Mouse (Mus musculus): ENCODE measurements around the gene Ccdc170.

The Ccdc170 gene

DNA sequence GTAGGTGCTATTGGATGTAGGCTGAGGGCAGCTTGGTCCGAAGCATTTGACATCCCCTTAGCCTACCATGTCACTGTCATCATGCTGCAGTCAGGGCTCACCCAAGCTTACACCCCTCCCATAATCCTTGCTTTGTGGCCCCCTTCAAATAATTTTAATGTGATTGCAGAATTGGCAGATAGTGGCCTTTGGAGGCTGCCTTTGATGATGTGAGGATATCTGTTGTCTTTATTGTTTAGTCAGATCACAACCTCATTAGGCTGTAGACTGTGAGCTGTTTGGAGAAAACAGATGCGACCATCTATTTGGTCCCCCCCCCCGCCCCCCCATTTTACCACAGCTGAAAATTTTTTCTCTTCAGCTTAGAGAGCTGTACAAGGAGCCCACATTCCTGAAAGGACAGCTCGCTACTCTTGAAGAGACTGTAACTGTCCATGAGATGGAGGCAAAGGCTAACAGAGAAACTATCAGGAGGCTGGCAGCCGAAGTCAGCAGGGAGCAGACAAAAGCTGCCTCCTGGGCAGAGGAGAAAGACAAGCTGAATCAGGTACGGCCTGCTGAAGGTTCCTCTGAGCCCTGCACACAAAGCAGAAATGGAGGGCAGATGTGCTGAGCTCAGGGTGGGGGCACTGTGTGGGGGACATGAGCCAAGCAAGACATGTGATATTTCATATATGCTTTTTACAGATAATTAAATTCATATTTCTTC lies 38.2 kb downstream of the Ccdc170 start:
- DNase-seq (ENCODE audit: low spot score in 2 of 2): no peak

DNA sequence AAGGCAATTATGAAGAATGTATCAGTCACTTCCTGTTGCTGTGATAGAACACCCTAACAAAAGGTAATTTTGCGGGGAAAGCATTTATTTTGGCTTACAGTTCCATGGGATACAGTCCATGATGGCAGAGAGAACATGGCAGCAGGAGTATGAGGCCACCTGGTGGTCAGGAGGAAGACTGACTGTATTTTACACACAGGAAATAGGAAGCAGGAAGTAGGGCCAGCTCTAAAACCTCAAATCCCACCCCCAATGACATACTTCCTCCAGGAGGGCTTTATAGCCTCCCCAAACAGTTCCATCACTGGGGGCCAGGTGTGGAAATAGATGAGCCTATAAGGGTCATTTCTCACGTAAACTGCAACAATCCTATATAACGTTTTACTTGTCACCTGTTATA lies 39.8 kb downstream of the Ccdc170 start:
- DNase-seq (ENCODE audit: low spot score in 2 of 2): no peak

DNA sequence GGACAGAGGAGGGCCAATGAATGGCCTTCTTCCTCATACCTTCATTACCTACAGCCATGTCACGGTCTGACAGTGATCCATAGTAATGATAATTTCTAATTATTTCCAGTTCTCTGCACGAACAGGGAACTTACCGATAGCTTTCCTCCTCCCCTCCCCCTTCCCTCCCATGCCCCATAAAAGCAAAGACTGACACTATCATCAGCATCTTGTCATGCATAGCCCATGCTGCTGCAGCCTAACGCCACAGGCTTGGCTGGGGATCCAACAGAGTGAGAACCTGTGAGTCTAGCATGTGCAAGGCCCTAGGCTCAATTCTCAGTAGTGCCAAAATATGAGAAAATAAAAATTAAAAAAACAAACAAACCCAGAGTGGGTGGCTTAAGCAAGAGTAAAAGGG lies 40.8 kb downstream of the Ccdc170 start:
- no peak for DNase-seq (ENCODE audit: low spot score in 2 of 2)

DNA sequence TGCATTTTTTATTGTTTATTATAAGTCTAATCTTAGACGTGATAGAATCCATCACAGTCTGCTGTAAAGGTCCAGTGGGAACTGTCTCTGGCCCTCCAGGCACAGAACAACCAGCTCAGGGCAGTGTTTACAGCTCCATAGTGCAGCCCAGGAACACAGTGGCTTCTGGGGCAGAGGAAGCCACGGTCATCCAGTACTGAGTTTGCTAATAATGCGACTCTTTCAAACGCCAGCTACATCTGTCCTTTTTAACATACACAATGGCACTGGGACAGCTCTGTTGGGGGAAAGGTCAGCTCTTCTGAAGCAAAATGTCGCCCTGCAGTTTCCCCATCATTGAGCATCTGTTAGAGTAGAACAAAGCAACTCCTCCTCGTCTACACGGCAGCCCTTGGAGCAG lies 45.7 kb downstream of the Ccdc170 start:
- no peak for DNase-seq (ENCODE audit: low spot score in 2 of 2)

DNA sequence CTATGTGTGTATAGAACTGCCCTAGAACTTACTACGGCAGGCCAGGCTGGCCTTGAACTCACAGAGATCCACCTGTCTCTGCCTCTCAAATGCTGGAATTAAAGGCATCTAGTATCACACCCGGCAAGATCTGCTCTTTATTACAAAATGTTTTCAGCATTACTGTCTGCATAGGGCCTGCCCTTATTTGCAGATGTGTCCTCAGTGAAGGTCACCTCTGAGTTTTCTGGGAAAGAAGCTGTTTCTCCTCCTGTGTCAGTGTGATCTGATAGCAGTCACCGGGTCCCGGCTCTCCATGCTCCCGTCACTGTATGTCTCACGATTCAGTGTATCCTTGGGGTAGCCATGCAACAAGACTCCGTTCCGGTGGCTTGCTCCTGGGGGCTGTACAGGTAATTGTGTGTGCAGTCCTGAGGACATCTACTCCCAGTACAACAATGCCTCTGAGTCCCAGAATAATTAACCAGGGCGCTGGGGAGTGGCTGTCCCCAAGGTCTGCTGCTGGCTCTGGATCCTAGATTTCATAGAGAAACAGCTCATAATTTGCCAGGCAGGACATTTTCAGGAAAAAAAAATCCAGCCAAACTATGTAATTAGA lies 48.4 kb downstream of the Ccdc170 start:
- no peak for DNase-seq (ENCODE audit: low spot score in 2 of 2)

DNA sequence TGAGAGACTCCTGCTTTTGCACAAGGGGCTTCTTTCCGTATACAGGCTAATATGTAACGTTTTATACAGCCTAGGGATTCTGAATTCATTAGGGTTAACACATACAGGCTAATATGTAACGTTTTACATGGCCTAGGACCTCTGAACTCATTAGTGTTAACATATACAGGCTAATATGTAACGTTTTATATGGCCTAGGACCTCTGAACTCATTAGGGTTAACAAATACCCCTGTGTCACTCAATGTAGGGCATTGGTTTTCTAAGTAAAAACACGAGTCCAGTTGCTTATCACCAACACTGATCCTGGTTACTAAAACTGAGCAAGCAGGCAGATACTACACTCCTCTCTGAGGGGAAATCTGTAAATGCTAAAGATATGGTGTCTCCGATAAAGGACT lies 49.6 kb downstream of the Ccdc170 start:
- no peak for DNase-seq (ENCODE audit: low spot score in 2 of 2)

DNA sequence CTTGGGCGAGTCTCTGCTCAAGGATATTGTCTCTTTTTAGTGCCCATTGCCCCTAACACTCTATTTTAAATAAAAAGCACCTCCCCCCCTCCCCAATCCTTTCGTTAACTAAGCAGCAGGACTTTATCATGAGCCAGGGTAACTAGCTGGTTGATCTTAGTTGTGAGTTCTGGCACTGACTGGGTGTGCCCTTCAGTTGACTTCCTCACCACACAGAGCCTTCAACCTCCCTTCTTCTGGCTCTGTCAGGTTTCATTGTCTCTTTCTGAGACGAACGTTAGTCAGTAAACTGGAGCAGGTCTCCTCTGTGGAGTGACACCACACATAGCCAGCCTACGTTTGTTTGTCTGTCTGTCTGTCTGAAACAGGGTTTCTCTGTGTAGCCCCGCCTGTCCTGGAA lies 50.4 kb downstream of the Ccdc170 start:
- no peak for DNase-seq (ENCODE audit: low spot score in 2 of 2)

DNA sequence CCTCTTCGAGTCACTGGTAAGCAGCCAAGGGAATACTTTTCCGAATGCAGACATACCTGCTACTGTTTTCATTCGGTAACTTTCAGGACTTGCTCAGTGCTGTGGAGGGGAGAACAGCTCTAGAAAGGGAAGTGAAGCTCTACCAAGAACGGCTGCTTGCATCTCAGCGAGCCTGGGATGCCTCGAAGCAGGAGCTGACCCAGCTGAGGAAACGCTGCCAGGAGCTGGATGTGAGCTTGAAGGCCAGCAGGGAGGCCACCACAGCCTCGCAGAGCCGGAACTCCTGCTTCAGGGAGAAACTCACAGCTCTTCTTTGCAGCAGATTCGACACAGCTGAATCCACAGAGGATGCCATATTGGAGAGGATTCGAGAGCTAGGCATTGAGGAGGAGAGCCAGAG lies 51.6 kb downstream of the Ccdc170 start:
- no peak for DNase-seq (ENCODE audit: low spot score in 2 of 2)

DNA sequence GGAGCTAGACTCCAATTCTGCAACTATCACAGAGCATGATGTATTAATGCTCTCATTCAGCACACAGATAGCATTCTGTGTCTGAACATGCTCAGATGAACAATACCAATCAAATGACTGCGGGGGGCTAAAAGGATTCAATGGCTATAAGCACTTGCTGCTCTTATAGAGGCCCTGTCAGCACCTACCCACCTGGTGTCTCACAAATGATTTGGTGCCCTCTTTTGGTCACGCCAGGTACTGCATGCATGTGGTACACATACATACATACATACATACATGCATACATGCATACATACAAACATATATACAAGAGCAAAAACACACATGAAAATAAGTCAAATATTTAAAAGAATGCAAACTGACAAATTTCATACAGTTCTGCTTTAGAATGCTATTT lies 63.2 kb downstream of the Ccdc170 start:
- DNase-seq (ENCODE audit: low spot score in 2 of 2): no peak

DNA sequence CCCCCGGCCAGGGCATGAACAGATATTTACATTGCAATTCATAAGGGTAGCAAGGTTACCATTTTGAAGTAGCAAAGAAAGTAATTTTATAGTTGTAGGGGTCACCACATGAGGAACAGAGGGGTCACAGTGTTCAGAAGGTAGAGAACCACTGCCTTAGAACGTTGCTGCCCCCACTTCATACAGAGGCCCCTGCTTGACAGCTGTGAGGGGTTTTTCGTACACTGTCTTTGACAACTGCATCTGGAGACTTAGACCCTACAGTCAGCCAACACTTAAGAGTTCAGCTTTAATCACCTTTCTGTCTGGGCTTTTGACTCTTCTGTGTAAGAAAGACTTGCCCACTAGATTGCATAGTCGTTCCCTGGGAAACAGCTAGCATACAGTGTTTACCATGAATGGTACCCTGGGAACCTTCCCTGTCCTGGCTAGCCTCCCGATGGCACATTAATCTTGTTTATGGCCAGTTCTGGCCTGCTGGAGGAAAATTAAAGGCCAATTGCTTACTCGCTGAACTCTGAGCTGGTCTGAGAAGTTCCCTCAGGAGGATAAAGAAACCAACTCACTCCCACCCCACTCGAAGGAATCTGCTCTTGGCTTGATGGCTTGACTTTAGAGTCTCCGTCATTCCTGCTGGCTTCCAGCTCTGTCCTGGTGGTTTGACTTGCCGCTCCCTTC lies 71.3 kb downstream of the Ccdc170 start:
- DNase-seq (ENCODE audit: low spot score in 2 of 2): no peak

DNA sequence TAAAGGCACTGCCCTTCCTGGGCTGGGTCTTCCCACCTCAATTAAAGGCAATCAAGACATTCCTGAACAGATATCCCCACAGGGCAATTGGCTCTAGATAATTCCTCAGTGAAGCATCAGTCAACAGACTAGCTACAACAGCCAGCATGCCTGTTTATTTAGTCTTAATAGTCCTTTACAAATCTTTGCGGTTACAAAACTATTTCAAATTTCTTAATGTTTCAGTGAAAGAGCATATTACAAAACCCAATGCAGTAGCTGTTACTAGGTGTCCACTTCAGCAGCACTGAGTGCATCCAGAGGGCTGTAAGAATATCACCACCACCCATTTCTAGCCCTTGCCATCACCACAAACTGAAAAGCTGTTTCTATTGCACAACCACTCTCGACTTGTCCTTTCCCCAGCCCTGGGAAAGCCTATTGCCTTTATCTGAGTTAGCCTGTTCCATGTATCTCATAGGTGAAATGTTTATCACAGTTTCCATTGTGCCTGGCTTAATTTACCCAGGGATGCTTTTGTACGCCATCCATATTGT lies 74.6 kb downstream of the Ccdc170 start:
- no peak for DNase-seq (ENCODE audit: low spot score in 2 of 2)

DNA sequence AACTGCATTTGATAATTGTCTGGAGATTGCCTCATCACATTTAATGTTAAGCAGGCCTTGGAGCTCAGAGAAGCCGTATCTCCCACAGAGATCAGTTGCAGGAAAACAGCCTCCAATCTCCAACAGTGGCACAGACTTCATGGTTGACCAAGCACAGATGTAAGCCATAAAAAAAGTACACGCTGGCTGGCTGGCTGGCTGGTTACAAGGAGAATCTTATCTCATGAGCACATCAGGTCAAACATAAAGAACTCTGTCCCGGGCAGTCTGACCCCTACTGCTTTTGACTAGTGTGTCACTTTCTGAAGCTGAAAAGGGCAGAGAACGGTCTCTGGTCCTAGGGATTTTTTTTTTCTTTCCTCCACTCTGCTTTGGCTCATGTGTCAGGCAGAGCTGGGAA lies 76.8 kb downstream of the Ccdc170 start:
- DNase-seq (ENCODE audit: low spot score in 2 of 2): no peak

DNA sequence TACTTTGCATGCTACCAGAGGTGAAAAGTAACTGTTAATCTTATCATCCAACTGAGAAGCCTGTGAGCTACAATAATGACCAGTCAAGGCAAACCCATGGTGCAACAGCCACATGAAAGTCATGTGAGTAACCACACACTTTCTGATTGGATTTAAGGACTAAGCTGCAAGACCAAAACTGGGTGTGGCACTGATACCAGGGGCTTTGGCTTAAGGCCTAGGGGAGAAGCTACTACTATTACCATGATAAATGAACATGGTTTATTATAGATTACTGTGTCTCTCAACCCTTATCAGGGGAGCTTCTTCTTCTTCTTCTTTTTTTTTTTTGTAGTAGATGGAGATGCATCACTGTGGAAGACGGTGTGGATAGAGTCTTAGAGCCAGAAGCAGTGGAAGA lies 82.8 kb downstream of the Ccdc170 start:
- no peak for DNase-seq (ENCODE audit: low spot score in 2 of 2)

DNA sequence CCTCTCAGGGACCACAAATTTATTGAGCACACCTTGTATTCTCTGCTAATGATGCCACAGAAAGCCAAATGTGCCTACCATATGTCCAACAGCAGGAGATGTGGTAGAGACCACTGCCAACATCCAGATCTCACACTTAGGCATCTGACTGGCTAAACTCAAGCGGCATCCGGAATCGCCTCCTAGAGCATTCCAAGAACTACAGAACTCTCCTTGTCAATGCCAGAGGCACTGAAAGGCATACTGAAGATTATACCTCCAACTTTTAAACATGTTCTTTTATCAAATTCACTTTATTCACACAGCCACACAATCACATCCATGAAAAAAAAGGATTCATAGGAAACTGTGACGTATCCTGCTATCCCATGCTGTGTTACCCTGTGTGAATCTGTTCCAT lies 88.5 kb downstream of the Ccdc170 start:
- no peak for DNase-seq (ENCODE audit: low spot score in 2 of 2)

DNA sequence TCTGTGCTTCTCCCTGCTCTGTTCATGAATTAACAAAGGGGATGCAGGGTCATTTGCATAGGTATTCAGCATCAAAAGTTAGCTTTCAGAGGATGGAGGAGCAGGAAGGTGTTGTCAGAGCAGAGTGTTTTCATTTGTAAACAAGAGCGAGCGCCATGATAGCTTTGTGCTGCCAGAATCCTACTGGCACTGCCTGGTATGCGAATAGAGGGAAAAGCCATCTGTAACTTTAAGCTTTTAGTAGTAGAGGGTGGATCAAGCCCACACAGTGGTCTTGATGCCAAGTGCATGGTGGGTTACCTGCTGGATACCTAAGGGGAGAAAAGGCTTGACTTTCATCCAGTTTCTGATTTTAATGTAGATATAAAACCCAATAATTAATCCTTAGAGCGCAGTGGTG lies 89.0 kb downstream of the Ccdc170 start:
- DNase-seq (ENCODE audit: low spot score in 2 of 2): no peak

DNA sequence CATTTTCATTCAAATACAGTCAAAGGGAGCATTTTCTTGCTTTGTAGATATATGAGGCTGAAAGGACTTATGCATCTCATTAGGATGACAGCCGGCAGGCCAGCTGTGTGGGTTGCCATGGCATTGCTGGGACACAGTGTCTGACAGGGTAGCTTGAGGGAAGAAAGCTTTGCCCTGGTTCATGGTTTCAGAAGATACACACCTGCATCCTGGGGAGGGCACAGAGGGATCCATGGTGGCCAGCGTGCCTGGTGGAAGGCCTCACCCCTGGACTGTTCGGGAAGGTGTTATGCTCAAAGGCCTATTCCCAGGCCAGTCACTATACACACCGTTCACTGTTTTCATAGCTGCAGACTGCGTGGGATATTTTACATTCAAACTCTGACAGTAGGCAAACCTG lies 99.6 kb downstream of the Ccdc170 start:
- DNase-seq (ENCODE audit: low spot score in 2 of 2): no peak

DNA sequence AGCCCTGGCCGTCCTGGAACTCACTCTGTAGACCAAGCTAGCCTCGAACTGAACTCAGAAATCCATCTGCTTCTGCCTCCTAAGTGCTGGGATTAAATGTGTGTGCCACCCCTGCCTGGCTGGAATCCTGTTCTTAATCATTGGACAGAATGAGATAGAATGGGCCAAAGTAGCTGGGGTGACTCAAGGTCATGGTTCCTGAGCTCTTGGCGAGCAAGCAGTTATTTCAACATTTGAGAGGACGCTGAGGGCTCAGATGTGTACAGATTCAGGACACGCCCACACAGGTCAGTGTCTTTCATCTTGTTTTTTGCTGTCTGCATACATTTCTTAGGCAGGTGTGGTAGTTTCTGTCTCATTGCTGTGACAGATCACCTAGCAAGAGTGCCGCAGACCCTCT lies 104.4 kb downstream of the Ccdc170 start:
- no peak for DNase-seq (ENCODE audit: low spot score in 2 of 2)

DNA sequence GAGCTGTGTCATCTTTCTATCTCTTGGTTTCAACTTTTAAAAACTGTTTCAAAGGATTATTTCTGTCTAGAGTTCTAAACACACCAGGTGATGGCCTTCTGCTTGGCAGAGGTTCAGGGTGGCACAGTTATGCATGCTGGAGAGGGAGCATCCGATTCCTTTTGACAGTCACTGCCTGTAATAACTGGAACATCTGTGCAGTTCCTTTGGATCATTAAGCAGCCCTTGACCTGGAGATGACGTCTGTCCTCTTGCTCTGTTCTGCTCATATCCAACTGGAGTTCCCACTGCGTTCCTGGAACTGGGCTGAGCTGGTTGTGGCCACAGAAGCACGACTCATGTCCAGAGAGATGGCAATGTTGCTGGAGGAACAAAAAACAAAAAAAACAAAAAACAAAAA lies 107.3 kb downstream of the Ccdc170 start:
- DNase-seq (ENCODE audit: low spot score in 2 of 2): no peak

DNA sequence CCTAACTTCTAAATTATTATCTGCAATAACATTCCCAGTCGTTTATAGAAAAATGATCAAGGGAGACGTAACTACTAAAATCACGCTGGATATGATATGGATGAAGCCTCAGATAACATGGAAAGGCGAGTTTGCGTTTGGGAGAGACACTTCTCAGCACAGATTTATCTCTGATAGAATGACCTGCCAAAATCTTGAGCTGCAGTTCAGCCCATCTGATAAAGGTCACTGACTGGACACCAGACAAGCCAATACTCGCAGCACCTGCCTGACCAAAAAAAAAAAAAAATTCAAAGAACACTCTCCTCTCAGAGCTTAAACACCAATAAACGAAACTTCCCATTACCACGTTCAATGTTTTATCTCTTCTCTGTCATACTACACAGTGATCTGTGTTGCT lies 108.7 kb downstream of the Ccdc170 start:
- DNase-seq (ENCODE audit: low spot score in 2 of 2): no peak

DNA sequence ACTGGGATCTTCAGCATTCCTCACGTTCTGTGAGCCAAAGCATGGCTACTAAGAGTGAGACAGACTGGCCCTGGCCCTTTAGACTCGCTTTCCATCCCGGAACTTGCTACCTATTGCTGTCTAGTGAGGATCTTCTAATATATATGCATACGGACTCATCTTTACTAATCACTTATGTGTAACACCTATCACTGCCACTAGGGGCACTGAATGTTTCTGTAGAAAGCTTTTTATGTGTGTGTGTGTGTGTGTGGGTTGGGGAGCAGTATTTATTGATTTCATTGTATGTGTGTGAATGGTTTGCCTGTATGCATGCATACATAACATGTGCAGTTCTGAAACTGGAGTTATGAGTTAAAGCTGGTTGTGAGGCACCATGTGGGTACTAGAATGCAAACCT lies 111.5 kb downstream of the Ccdc170 start:
- no peak for DNase-seq (ENCODE audit: low spot score in 2 of 2)

DNA sequence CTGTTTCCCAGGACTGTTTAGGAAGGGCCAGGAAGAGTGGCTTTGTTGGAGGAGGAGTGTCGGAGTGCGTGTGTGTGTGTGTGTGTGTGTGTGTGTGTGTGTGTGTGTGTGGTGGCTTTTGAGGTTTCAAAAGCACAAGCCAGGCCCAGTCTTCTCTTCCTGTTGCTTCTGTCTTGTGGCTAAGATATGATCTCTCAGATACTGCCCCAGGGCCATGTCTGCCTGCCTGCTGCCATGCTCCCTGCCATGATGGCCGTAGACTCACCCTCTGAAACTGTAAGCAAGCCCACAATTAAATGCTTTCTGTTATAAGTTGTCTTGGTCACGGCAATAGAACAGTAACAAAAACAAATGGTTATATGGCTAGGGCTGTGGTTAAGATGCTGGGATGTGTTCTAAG lies 114.9 kb downstream of the Ccdc170 start:
- DNase-seq (ENCODE audit: low spot score in 2 of 2): no peak

DNA sequence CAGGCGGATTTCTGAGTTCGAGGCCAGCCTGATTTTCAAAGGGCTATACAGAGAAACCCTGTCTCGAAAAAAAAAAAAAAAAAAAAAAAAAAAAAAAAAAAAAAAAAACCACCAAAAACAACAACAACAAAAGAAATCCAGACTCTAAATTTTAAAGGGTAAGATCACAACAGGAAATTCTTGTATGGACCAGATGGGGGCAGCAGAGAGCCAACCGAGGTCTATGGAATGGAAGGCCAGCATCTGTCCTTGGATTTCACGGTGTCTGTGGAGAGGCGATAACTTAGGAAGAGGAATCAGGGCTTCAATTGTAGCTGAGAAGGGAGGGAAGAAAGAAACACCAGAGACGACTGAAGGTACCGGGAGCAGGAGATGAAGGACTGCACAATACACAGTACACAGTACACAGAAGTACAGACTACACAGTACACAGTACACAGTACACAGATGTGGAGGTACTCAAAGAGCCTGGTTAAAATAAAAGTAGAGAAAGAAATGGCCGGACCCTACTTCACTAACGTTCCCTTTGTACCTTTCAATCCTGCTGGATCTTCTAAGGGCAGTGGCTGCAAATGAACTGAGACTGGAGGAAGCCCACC lies 116.0 kb downstream of the Ccdc170 start:
- no peak for DNase-seq (ENCODE audit: low spot score in 2 of 2)

DNA sequence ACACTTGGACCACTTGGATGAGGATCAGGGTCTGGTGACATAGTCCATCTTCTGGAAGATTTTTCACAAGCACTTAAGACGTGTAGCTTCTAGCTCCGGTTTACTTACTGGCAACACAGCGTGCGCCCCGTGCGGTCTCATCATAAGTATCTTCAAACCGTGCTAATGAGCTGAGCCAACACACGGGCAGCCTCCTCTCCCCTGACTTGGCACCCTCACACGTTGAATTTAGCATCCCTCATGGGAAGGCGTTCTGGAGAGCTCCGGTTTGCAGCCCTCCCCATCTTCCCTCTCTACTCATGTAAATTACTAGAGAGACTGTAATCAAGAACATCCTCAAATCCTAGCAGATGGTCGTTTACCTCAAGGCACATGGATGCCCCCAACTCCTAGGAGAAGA lies 116.6 kb downstream of the Ccdc170 start:
- DNase-seq (ENCODE audit: low spot score in 2 of 2): no peak

Measured in right cerebral cortex, postnatal 36 days (tissue).